Mouse (Mus musculus) ES-Bruce4 (cell line): ENCODE measurements around the gene Nle1.

Experiments
- CTCF ChIP-seq: IDR thresholded peaks from one replicate; pipeline ENCODE4 v1.8.1; 2011; ENCODE audit warnings: low read depth, low read length
- EP300 ChIP-seq: IDR thresholded peaks from 2 replicates; pipeline ENCODE4 v1.6.1; 2011; ENCODE audit warnings: low read depth, low read length; ENCODE audit not compliant: insufficient read depth

- no peak for TF ChIP-seq CTCF
- TF ChIP-seq EP300 = no peak
Observed at GRCm38 (mm10) chr11:82891936-82892335, 16.3 kb downstream of the Nle1 start, which contains the start of gene Fndc8.
